Mouse (Mus musculus) kidney, postnatal 0 days (tissue): ENCODE measurements at regions not wholly inside any gene's neighbourhood (a gene's known extent, or its start where the extent isn't known, plus 50 kb on each side); places are given as distances from the start of the nearest gene placed in this dataset.

Source experiments
- ATAC-seq: fragments of 200-750 bp; cut with Nextera tagmentation; replicated peaks from 2 replicates; pipeline ENCODE4 v1.8.0; 2017; ENCODE audit warnings: low read depth, moderate number of reproducible peaks, moderate TSS enrichment, moderate library complexity; ENCODE audit not compliant: low FRiP score
- DNase-seq: peaks from one replicate; pipeline ENCODE4 v3.0.0-alpha.2; 2016; ENCODE audit warnings: low spot score
- H3K27ac ChIP-seq: fragments of 300-500 bp; sonication (generic); 2 replicates; pipeline ENCODE4 v1.5.1; 2014; ENCODE audit warnings: mild to moderate bottlenecking
- H3K27me3 ChIP-seq: fragments of 300-500 bp; sonication (generic); 2 replicates; pipeline ENCODE4 v1.6.1; 2014; ENCODE audit warnings: low read length, mixed read lengths; ENCODE audit not compliant: insufficient read depth
- H3K36me3 ChIP-seq: fragments of 300-500 bp; sonication (generic); 2 replicates; pipeline ENCODE4 v1.6.1; 2014; ENCODE audit warnings: low read length, mixed read lengths; ENCODE audit not compliant: insufficient read depth
- H3K4me1 ChIP-seq: fragments of 300-500 bp; sonication (generic); replicated peaks from 2 replicates; pipeline ENCODE4 v1.6.1; 2014; ENCODE audit warnings: antibody characterized with exemption, low read length, mixed read lengths; ENCODE audit not compliant: insufficient read depth
- H3K4me2 ChIP-seq: fragments of 300-500 bp; sonication (generic); 2 replicates; pipeline ENCODE4 v1.6.1; 2014; ENCODE audit warnings: mild to moderate bottlenecking, low read length, moderate library complexity, mixed read lengths
- H3K4me3 ChIP-seq: fragments of 300-500 bp; sonication (generic); replicated peaks from 2 replicates; pipeline ENCODE4 v1.5.1; 2014; ENCODE audit warnings: low read depth, low read length
- H3K9ac ChIP-seq: fragments of 300-500 bp; sonication (generic); 2 replicates; pipeline ENCODE4 v1.6.1; 2014; ENCODE audit warnings: low read depth, low read length
- H3K9me3 ChIP-seq: fragments of 300-500 bp; sonication (generic); replicated peaks from 2 replicates; pipeline ENCODE4 v1.6.1; 2016; ENCODE audit warnings: low read length, inconsistent platforms, mixed read lengths
- CTCF ChIP-seq: IDR thresholded peaks from 2 replicates; pipeline ENCODE4 v1.5.1; 2016; ENCODE audit warnings: antibody characterized with exemption, low read depth, mild to moderate bottlenecking, moderate library complexity
- WGBS: fragments of 180-500 bp; shearing (Covaris S2); extraction: QIAGEN DNeasy Blood & Tissue Kit; methylation state at CpG from one replicate; pipeline ENCODE4 v1.1.7; 2014; 5-methylcytosine and 5-hydroxymethylcytosine counted together

GRCm38 (mm10) chr12:70728407-70728806 is 96.9 kb upstream of the Frmd6 start:
- H3K4me2 ChIP-seq, result no peak overlapping the region
- no peaks in the 10 kb centered on the region; the same call in 1 of the 2 replicates for H3K4me1 ChIP-seq
- WGBS, result 83% methylated on average over 1 of the region's 1 CpGs
- no peak overlapping the region for H3K4me3 ChIP-seq
- ATAC-seq, result no peak
- no peak overlapping the region for H3K9ac ChIP-seq
- no peak overlapping the region for H3K27ac ChIP-seq
- no peaks in the 10 kb centered on the region for H3K27me3 ChIP-seq
- H3K9me3 ChIP-seq, result no peaks in the 10 kb centered on the region
- TF ChIP-seq CTCF, result no peak
- H3K36me3 ChIP-seq, result no peaks in the 10 kb centered on the region
- no peak for DNase-seq

- 33% methylated on average over 6 of the region's 6 CpGs for WGBS
- Histone ChIP-seq H3K4me2 (no peak overlapping the region), H3K4me3 (no peak overlapping the region), H3K27ac (no peak overlapping the region), H3K9me3 (no peaks in the 10 kb centered on the region), H3K27me3 (no peaks in the 10 kb centered on the region), H3K4me1 (no peaks in the 10 kb centered on the region; the same call in 1 of the 2 replicates), H3K36me3 (no peaks in the 10 kb centered on the region), H3K9ac (no peak overlapping the region)
- TF ChIP-seq CTCF, result no peak
- ATAC-seq (peak; percentile 54; the same call in 1 of the 2 replicates), DNase-seq (peak; percentile 58)
These were observed 95.4 kb upstream of the Frmd6 start for GRCm38 (mm10) chr12:70729961-70730360.

- H3K4me3 ChIP-seq, result no peak overlapping the region
- TF ChIP-seq CTCF, result no peak
- 68% methylated on average over 6 of the region's 6 CpGs for WGBS
- H3K9me3 ChIP-seq, result no peaks in the 10 kb centered on the region
- ATAC-seq, result no peak
- H3K27me3 ChIP-seq, result no peaks in the 10 kb centered on the region
- H3K36me3 ChIP-seq, result no peaks in the 10 kb centered on the region
- H3K9ac ChIP-seq, result no peak overlapping the region
- H3K4me2 ChIP-seq, result no peak overlapping the region
- no peak for DNase-seq
- no peaks in the 10 kb centered on the region; the same call in 1 of the 2 replicates for H3K4me1 ChIP-seq
- no peak overlapping the region for H3K27ac ChIP-seq
These were observed 93.8 kb upstream of the Frmd6 start for GRCm38 (mm10) chr12:70731498-70731897.

- Histone ChIP-seq H3K9me3 (no peaks in the 10 kb centered on the region), H3K4me1 (no peaks in the 10 kb centered on the region; the same call in 1 of the 2 replicates), H3K27me3 (no peaks in the 10 kb centered on the region), H3K9ac (no peak overlapping the region), H3K27ac (no peak overlapping the region), H3K4me3 (no peak overlapping the region), H3K4me2 (no peak overlapping the region), H3K36me3 (no peaks in the 10 kb centered on the region)
- 98% methylated on average over 3 of the region's 3 CpGs for WGBS
- TF ChIP-seq CTCF, result no peak
- no peak for DNase-seq
- no peak for ATAC-seq
These were observed 92.7 kb upstream of the Frmd6 start for GRCm38 (mm10) chr12:70732591-70732990.

- WGBS, result 61% methylated on average over 3 of the region's 3 CpGs
- ATAC-seq (no peak), DNase-seq (no peak)
- TF ChIP-seq CTCF, result no peak
- H3K4me1 ChIP-seq, result no peaks in the 10 kb centered on the region
- H3K27ac ChIP-seq, result no peak overlapping the region
- no peaks in the 10 kb centered on the region for H3K36me3 ChIP-seq
- no peak overlapping the region for H3K9ac ChIP-seq
- H3K27me3 ChIP-seq, result no peaks in the 10 kb centered on the region
- no peaks in the 10 kb centered on the region for H3K9me3 ChIP-seq
- H3K4me2 ChIP-seq, result no peak overlapping the region
- H3K4me3 ChIP-seq, result no peak overlapping the region
These were observed 86.8 kb upstream of the Frmd6 start for GRCm38 (mm10) chr12:70738554-70738953.

- Histone ChIP-seq H3K9ac (no peak overlapping the region), H3K9me3 (no peaks in the 10 kb centered on the region), H3K4me3 (no peak overlapping the region), H3K4me2 (no peak overlapping the region), H3K27me3 (no peaks in the 10 kb centered on the region), H3K27ac (no peak overlapping the region), H3K36me3 (no peaks in the 10 kb centered on the region), H3K4me1 (no peaks in the 10 kb centered on the region)
- no peak for TF ChIP-seq CTCF
- ATAC-seq, result no peak
- no peak for DNase-seq
- WGBS, result 83% methylated on average over 6 of the region's 6 CpGs
These were observed 86.0 kb upstream of the Frmd6 start for GRCm38 (mm10) chr12:70739316-70739715.

- 57% methylated on average over 7 of the region's 7 CpGs for WGBS
- Histone ChIP-seq H3K4me1 (no peaks in the 10 kb centered on the region), H3K36me3 (no peaks in the 10 kb centered on the region), H3K9me3 (no peaks in the 10 kb centered on the region), H3K9ac (no peak overlapping the region), H3K27me3 (no peaks in the 10 kb centered on the region), H3K4me2 (no peak overlapping the region), H3K4me3 (no peak overlapping the region), H3K27ac (no peak overlapping the region)
- no peak for TF ChIP-seq CTCF
- DNase-seq (no peak), ATAC-seq (no peak)
These were observed 85.5 kb upstream of the Frmd6 start for GRCm38 (mm10) chr12:70739766-70740165.
